Mouse (Mus musculus) cerebellum, adult 11-12 months (tissue): ENCODE data around the gene Rarb.

ENCODE experiments used
- DNase-seq: peaks from one replicate; pipeline ENCODE4 v3.0.0; 2022

Gene Rarb

GRCm38 (mm10) chr14:16525137-16525924 is 293.6 kb downstream of the Rarb start:
- DNase-seq = no peak

DNA sequence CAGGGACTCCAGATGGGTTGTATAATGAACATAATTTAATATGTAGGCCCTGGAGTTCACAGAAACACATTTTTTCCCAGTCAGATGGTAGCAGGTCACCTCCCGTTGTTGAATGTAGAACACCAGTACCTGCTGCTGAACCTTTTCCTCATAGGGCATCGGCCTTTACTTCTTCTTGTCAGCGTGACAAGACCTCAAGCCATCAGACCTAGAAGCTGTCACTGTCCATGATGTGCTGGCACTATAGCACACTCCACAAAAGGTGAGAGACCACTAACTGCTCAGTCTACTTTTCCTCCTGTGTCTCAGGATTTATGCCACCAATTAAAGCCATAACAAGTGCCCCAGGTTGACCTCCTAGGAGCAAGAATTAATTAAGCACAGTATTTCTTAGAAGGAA is 296.1 kb downstream of the Rarb start:
- DNase-seq = no peak

GRCm38 (mm10) chr14:16519588-16520167 is 299.3 kb downstream of the Rarb start:
- DNase-seq = no peak

GRCm38 (mm10) chr14:16517958-16518357 is 301.0 kb downstream of the Rarb start:
- DNase-seq = no peak

GRCm38 (mm10) chr14:16515731-16516130 is 303.2 kb downstream of the Rarb start:
- no peak for DNase-seq

- no peak for DNase-seq
Measured at GRCm38 (mm10) chr14:16510574-16510973, 308.4 kb downstream of the Rarb start.

- DNase-seq = no peak
Measured at GRCm38 (mm10) chr14:16509825-16510224, 309.1 kb downstream of the Rarb start.

GRCm38 (mm10) chr14:16508760-16509159 is 310.2 kb downstream of the Rarb start:
- DNase-seq = no peak

DNA sequence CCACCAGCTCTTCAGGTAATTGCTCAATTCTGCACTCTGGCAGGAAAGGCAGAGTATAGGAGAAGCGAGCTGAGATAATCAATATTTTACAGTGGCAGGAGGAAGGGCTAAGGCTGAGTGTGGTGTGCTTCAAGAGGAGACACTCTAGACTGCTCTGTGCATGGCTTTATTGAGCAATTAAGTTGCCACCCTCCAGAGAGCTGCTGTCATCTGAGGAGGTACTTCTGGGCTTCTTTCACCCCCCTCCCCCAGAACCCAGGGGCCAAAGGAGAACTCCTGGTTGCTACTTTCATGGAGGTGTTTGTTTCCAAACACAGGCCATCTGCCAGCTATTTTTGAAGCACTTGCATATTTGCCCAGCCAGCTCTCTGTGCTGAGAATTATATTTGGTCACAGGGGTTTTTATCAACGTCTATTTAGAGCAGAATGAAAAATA is 321.7 kb downstream of the Rarb start:
- DNase-seq = no peak

DNA sequence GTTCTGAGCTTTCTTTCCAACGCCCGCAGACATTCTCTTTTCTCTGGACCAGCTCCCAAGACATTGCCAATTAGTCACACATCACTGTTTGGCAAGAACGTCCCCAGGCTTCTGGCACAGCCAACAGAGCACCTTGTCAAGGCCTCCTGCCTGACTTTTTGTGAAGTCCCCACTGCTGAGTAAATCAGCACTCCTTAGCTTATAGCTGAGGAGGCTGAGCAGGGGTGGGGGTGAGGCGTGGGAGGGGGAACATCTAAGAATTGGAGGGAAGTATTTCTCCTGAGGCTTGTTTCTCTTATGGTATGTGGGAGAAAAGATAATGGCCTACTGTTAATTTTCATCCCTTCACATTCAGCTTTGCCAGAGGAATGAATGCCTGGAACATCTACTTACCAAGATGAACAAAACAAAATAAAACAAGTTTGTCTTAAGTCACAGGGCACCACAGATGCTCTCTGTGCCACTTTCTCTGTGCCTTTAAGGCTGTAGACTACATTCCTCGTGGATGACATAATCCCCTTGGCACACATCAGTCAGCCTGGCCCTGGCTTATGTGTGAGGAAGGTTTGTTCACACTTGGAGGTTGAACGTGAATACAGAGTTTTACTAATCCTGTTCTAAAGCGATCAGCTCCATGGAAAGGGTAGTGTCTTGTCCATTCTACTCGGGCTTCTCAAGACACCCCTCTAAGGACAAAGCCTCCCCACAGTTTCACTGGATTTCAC is 335.1 kb downstream of the Rarb start:
- DNase-seq = peak; percentile 24

GRCm38 (mm10) chr14:16480621-16481020 is 338.3 kb downstream of the Rarb start:
- DNase-seq = no peak

GRCm38 (mm10) chr14:16479521-16479920 is 339.4 kb downstream of the Rarb start:
- DNase-seq = no peak

DNA sequence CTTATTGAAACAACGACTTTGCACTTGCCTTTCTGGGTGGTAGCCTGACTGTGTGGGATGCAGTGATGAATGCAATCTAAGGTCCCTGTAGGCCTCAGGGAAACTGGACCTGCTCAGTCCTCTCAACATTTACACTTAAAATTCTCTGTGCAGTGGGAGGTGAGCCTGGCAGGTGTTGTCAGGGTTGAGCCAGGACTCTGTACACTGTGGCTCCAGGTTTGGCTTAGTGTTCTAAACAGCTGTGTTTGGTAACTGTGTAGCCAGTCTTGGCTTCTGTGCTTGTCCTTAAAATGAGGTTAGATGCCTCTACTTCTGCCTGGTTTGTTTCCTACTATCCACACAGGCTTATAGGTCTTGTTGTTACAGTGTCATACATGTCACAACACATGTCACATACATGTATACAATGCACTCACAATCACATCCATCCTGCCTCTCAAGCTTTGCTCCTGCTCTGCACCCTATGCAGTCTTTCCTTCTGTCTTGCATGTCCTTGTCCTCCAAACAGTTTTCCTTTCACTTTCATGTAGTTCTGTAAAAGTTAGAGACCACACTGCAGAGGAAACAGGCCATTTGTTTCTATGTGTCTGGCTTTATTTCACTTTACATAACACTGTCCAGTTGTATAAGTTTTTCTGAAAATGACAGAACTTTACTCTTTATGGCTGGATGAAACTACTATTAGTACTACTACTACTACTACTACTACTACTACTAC is 340.2 kb downstream of the Rarb start:
- no peak for DNase-seq

DNA sequence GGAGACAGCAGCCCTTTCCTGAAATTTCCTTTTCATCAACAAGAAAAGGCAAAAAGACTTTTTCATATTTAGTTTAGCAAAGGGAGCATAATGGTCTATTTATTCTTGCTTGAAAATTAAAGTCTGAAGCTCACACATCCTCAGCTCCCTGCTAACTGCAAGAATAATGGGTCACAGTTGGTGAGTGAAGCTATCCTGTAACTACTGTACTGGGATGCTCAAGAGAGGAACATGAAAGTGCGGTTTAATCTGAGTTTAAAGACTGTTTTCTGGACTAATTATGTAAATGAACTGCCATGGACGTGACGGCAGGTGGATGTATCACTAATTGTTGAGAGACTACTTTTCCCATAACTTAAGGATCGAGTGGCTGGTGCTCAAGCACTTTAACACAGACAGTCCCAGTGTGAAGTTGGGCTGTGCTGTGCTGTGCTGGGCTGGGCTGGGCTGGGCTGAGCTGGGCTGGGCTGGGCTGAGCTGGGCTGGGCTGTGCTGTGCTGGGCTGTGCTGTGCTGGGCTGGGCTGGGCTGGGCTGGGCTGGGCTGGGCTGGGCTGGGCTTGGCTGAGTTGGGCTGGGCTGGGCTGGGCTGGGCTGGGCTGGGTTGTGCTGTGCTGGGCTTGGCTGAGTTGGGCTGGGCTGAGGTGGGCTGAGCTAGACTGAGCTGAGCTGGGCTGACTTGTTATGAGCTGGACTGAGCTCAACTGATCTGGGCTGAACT is 370.5 kb downstream of the Rarb start:
- DNase-seq = no peak

DNA sequence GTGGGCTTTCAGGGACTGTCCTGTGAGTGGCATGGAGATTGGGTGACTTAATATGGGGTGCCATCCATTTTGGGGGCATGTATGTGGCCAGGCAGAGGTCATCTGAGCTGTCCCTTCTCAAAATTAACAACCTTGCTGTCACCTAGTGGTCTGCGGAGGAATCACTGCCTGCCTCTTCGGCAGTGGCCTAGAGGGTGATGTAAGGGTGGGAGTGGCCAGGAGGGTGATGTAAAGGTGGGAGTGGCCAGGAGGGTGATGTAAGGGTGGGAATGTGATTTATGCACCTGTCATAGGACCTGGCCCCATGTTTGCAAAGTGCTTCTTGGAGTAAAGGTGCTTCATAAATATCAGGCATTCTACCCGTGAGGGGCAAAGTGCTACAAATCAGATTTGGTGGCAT is 371.4 kb downstream of the Rarb start:
- no peak for DNase-seq

DNA sequence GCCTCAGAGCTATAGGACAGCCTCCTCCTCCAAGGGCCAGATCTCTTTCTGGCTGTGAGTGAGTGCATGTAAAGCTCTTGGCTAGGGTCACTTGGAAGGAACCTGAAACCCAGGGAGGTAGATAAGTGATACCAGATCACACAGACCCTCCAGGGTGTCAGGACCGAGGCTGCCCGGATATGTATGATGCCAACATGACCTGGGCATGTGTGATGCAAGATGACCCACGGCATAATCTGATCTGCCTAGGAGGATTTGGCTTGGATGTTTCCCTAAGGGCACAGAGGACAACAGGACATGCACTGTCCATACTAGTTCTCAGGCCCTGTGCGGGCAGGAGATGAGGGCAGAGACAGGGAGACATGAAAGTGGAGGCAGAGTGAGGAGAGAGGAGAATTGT is 374.1 kb downstream of the Rarb start:
- DNase-seq = no peak

DNA sequence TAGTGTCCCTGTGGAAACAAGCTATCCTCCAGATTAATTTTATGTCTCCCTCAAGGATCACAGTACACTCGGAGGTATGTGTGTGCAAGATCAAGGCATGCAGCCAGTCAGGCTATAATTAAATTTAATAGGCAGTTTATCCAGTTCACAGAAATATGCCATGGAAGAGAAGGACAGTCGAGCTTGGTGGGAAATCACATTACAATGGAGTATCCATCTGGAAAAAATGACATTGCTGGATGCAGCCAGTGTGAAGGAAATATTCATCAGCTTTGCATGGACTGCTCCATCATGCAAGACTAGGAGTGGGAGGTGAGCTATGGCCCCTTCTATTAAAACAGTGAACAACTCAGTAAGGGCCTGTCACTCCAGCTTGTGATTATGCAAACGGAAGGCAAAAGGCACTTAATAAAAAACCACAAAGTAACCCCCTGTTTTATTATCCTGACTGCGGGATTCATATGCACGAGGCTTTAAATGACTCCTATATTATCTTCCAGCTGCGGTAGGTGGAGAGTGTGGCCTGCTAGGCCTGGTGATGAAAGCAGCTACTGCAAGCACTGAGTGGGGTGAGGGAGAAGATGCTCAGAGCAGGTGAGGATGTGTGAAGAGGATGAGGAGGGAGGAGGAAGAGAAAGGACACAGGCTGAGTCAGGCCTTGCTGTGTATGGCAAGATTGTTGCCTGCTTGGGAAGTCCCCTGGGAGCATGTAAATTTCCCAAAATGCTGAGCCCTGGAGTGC is 379.4 kb downstream of the Rarb start:
- no peak for DNase-seq

GRCm38 (mm10) chr14:16437386-16437785 is 381.6 kb downstream of the Rarb start:
- DNase-seq = no peak

DNA sequence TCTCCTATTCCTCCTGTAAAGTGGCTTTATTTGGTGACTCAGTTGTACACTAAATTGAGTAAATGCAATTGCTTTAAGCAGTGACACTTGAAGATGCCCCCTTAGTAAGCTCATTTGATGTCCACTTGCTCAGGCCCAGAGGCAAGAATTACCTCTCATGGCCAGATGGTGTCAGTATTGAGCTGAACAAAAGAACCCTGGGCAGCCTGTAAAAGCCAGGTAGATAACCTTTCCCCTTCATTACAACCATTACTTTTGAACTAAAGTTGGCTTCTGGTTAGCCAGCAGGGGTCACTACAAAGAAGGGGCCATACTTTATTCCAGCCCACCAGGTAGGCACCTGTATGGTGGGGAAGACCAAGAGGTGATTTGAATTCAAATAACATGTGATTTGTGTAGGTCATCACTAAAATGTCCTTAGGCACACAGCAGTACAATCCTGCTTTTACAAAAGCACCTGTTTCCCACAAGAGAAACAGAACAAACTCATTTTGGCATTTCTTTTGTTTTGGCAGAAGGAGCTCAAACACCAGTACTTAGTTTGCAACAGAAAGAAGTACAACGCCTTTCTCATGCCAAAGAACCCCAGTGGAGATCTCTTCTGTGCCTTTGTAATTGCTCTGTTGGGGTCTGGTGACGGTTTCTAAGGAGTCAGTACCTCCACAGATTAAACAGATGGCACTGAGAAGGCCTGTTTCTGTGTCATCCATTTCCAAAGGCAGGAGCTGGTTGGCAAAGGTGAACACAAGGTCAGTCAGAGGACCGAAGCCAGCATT is 384.4 kb downstream of the Rarb start:
- peak; percentile 44 for DNase-seq

DNA sequence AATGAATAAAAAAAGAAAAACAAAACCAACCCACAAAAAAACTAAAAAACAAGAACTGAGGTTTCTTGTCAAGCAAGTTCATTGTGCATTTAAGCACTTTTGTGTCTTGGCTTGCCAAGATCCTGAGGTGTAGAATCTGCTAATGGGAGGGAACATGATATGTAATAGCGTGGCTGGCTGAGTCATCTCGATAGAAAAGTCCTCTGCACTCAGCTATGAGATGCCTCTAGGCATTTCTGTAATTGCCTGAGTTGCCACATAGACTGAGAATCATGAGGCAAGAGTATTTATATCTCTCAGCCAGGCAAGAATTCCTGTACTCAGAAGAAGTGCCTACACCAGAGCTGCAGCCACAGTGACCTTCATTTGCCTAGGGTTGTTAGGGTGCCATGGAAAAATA is 385.8 kb downstream of the Rarb start:
- DNase-seq = no peak

GRCm38 (mm10) chr14:16432550-16432949 is 386.4 kb downstream of the Rarb start:
- DNase-seq = no peak
